Mouse (Mus musculus): ENCODE data around the gene Nicn1.
A peak's percentile ranks its signal among the peaks of the same experiment; 100 is the strongest.
"Not testable (repeated sequence)": the region's sequence is repeated elsewhere in the genome, so short reads cannot be mapped to it uniquely, and the experiment has no call there.

The Nicn1 gene

GRCm38 (mm10) chr9:108278697-108279450 is 11.4 kb upstream of the Nicn1 start:
- peak in 1 of 2 experiments; percentile 21 for DNase-seq (ENCODE audit: low spot score in 2 of 2)

DNA sequence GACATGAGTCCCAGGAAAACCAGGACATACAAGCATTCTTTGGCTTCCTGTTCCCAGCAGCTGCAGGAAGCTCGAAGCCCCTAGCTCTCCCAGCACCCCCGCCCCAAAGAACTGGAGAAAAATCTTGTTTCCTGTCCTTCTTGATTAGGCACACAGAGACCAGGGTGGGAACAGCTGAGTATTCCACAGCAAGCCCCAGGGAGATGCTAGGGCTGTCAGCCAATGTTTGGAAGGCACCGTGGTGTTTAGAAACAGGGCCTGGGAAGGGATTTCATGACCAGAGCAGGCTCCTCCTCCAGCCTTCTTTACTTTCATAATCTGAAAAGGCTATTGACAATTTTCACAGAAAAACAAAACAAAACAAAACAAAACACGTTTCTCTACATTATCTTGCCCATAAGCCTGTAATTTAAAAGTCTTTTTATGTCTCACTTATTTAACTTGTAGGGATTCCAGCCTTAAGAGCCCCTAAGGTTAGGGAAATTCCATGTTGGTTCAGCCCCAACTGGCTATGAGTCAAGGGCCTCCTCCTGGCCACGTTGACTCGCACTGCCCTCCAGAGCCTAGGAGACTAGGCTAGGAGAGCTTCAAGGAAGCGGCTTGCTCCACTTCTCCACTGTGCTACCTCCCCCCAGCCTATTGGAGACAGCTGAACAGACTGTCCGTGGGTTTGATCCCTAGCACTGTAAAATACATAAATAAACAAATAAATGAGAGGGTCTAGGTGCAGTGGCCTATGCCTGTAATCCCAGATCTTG is 10.0 kb upstream of the Nicn1 start:
- peak; percentile 95 for DNase-seq (ENCODE audit: low spot score in 2 of 2)

DNA sequence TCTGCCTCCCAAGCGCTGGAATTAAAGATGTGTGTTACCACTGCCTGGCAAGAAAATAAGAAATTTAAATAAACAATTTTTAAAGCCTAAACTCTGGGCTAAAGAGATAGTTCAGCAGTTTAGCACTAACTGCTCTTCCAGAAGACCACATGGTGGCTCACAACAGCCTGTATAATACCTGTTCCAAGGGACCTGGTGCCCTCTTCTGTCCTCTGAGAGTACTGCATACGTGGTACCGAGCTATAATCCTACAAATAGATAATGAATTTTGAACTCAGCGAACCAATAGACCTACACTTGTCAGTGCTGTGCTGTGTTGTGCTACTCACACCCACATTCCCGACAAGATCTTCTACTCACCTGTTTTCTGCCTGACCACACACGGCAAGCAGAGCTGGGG is 5.8 kb upstream of the Nicn1 start:
- DNase-seq (ENCODE audit: low spot score in 2 of 2): peak; percentile 32 to 72

DNA sequence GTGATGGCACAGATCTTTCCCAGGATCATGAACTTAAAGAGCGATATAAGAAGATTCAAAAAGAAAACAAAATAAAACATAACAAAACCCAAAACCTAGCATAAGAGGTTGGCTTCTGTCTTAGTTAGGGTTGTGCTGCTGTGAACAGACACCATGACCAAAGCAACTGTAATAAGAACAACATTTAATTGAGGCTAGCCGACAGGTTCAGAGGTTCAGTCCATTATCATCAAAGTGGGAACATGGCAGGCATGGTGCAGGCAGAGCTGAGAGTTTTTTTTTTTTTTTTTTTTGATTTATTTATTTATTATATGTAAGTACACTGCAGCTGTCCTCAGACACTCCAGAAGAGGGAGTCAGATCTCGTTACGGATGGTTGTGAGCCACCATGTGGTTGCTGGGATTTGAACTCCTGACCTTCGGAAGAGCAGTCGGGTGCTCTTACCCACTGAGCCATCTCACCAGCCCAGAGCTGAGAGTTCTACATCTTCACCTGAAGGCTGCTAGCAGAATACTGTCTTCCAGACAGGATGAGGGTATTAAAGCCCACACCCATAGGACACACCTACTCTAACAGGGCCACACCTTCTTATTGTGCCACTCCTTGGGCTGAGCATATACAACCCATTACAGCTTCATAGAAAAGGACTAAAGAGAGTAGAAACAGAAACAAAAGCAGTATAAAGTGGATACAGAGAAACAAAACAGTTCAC is 2.5 kb upstream of the Nicn1 start:
- DNase-seq (ENCODE audit: low spot score in 2 of 2): not testable (repeated sequence)

GRCm38 (mm10) chr9:108289347-108289746 is 882 bp upstream of the Nicn1 start:
- DNase-seq (ENCODE audit: low spot score in 2 of 2): no peak

DNA sequence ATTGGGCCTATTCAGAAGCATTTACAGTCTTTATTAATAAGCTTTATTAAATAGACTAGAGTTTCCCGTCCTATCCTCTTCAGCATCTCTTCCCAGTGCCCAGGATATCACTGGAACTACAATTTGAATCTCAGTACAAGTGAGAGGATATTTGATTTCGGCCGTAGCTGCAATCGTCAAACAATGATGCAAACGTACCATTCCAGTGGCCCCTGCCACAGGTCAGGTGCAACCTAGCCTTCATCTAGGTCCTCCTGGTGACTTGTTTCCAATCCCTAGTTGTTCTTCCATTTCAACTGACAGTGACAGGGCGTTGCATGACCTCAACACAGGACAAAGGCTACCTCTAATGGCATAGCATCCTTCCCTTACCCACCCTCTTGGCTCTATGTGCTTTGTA is 544 bp downstream of the Nicn1 start:
- no peak for DNase-seq (ENCODE audit: low spot score in 2 of 2)

- DNase-seq (ENCODE audit: low spot score in 2 of 2): no peak
These were observed 6.5 kb downstream of the Nicn1 start, which contains the start of gene Amt for GRCm38 (mm10) chr9:108296453-108297355. TSS of gene Amt (plus strand) at chr9:108296853.

DNA sequence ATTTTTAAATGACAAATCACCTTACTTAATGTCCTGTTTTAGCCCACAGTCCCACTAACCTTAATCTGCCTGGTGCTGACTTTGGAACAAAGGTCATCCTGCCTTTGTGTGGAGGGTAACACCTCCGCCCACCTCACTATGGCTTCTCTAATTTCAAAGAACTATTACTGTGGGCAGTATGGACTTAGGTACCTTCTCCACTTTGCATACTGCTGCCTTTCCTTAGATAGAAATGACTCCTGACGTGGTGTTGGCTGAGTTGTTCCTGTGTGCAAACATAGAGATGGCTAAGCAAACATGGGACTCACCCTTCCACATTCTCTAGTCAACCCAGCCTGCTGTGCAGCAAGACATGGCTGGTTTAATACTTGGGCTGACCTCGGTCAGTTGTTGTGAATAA is 11.6 kb downstream of the Nicn1 start:
- DNase-seq (ENCODE audit: low spot score in 2 of 2): no peak

DNA sequence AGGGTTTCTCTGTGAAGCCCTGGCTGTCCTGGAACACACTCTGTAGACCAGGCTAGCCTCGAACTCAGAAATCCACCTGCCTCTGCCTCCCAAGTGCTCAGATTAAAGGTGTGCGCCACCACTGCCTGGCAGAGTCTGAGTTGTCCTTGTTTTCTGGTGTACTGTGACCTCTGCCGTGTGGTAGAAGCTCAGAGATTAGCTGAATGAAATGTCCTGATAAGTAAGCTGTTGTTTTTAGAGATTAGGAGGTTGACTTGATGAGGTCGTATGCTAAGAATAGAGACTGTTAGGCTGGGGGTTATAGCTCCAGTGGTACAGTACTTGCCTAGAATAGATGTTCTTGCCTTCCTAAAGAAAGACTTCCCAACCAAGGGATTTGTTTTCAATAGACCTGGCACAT is 14.5 kb downstream of the Nicn1 start:
- peak; percentile 23 to 31 for DNase-seq (ENCODE audit: low spot score in 2 of 2)

GRCm38 (mm10) chr9:108305170-108305569 is 14.9 kb downstream of the Nicn1 start:
- peak in 1 of 2 experiments; percentile 21 for DNase-seq (ENCODE audit: low spot score in 2 of 2)

- peak; percentile 100 for DNase-seq (ENCODE audit: low spot score in 2 of 2)
These were observed 15.6 kb downstream of the Nicn1 start, which contains the start of the genes Rhoa and Tcta for GRCm38 (mm10) chr9:108305629-108306520. TSS of gene Rhoa (plus strand) at chr9:108306129. TSS of gene Tcta (minus strand) at chr9:108306160.

- peak; percentile 77 to 78 for DNase-seq (ENCODE audit: low spot score in 2 of 2)
These were observed 16.3 kb downstream of the Nicn1 start for GRCm38 (mm10) chr9:108306571-108306980.

GRCm38 (mm10) chr9:108307021-108307807 is 17.0 kb downstream of the Nicn1 start:
- DNase-seq (ENCODE audit: low spot score in 2 of 2): no peak

GRCm38 (mm10) chr9:108308141-108308540 is 17.9 kb downstream of the Nicn1 start:
- DNase-seq (ENCODE audit: low spot score in 2 of 2): no peak

GRCm38 (mm10) chr9:108317572-108317971 is 27.3 kb downstream of the Nicn1 start:
- no peak for DNase-seq (ENCODE audit: low spot score in 2 of 2)

- DNase-seq (ENCODE audit: low spot score in 2 of 2): no peak
These were observed 28.2 kb downstream of the Nicn1 start for GRCm38 (mm10) chr9:108318462-108318861.

- not testable (repeated sequence) for DNase-seq (ENCODE audit: low spot score in 2 of 2)
These were observed 31.8 kb downstream of the Nicn1 start for GRCm38 (mm10) chr9:108322054-108322453.

DNA sequence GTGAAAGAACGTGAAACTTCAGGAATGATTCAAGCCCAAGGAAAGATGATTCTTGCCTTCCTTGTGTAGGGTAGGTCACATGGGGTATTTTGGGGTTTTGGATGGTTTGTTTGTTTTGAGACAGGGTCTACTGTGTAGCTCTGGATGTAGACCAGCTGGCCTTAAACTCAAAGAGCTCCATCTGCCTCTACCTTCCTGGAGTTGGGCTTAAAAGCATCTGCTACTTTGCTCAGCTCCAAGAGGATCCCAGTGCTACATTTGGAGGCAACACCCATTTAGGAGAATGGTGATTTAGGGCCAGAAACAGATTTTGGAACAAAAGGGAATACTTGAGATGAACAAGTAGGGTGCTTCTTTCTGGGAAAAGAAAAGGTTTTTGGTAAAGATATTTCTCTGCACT is 34.6 kb downstream of the Nicn1 start:
- no peak for DNase-seq (ENCODE audit: low spot score in 2 of 2)

GRCm38 (mm10) chr9:108325811-108326210 is 35.6 kb downstream of the Nicn1 start:
- no peak for DNase-seq (ENCODE audit: low spot score in 2 of 2)
